Mouse (Mus musculus): Measurements from ENCODE around the gene Cers5. TPM values are rescaled to one million over a fixed set of nuclear protein-coding genes. Genes with fewer than 3 reads are reported as not detected.
"Not testable (repeated sequence)": the region's sequence is repeated elsewhere in the genome, so short reads cannot be mapped to it uniquely, and the experiment has no call there.

Gene Cers5
- total RNA-seq, 2 experiments from 2014 or later = 45.3 to 75.6 TPM

DNA sequence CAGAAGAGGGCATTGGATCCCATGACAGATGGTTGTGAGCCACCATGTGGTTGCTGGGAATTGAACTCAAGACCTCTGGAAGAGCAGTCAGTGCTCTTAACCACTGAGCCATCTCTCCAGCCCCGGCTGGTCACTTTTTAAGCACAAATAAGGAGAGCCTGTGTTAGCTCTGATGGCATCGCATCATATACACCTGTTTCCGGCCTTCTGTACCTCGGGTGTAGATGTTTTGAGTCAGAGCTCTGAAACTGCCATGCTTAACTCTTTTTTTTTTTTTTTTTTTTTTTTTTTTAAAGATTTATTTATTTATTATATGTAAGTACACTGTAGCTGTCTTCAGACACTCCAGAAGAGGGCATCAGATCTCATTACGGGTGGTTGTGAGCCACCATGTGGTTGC, 45.6 kb downstream of the Cers5 start:
- ATAC-seq (ENCODE audit: poor library complexity, severe bottlenecking) = not testable (repeated sequence)

- ATAC-seq (ENCODE audit: poor library complexity, severe bottlenecking) = no peak
Observed at GRCm38 (mm10) chr15:99726549-99726948, 46.1 kb downstream of the Cers5 start.

- peak; percentile 87 for ATAC-seq (ENCODE audit: poor library complexity, severe bottlenecking)
Observed at GRCm38 (mm10) chr15:99725341-99726155, 47.1 kb downstream of the Cers5 start, which contains the start of gene Cox14. Cox14 (plus strand) TSS chr15:99725618.

- ATAC-seq (ENCODE audit: poor library complexity, severe bottlenecking) = no peak
Observed at GRCm38 (mm10) chr15:99724292-99725021, 48.2 kb downstream of the Cers5 start.

DNA sequence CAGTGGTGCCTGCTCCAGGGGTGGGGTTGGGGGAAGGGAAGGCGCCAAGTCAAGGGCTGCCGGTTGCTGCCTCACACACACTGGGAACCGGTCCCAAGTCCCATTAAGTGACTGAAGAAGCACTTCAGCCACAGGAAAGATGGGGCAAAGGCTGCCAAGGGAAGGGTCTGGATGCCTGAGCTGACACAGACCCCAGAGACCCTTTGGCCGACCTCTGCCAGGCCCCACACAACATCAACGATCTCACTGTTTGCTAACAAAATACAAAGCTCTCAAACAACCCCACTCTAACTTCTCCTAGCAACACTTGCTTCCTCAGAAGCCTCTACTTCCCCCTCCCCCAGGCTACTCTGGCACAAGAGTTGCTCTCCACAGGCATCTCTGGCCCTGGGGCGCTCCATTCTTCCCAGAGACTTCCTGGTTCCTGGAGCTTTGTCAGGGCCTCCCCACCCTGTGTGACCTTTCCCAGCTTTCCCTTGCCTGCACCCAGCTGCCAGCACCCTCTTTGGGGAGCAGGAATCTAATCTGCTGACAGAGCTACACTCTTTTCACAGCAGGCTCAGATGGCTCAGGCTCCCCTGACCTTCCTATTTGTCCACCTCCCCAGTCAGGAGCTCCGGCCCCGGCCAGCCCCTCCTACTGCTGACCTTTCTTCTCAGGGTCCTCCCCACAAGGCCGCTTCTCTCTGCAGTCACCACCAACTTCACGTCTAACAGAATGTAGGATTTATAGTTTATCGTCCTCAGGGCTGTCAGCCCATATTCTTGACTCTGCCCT, 49.0 kb downstream of the Cers5 start:
- ATAC-seq (ENCODE audit: poor library complexity, severe bottlenecking) = peak; percentile 28

- ATAC-seq (ENCODE audit: poor library complexity, severe bottlenecking) = no peak
Observed at GRCm38 (mm10) chr15:99723120-99723514, 49.6 kb downstream of the Cers5 start.

GRCm38 (mm10) chr15:99721921-99722743, 50.6 kb downstream of the Cers5 start:
- no peak for ATAC-seq (ENCODE audit: poor library complexity, severe bottlenecking)

GRCm38 (mm10) chr15:99719865-99720264, 52.8 kb downstream of the Cers5 start:
- ATAC-seq (ENCODE audit: poor library complexity, severe bottlenecking) = no peak

DNA sequence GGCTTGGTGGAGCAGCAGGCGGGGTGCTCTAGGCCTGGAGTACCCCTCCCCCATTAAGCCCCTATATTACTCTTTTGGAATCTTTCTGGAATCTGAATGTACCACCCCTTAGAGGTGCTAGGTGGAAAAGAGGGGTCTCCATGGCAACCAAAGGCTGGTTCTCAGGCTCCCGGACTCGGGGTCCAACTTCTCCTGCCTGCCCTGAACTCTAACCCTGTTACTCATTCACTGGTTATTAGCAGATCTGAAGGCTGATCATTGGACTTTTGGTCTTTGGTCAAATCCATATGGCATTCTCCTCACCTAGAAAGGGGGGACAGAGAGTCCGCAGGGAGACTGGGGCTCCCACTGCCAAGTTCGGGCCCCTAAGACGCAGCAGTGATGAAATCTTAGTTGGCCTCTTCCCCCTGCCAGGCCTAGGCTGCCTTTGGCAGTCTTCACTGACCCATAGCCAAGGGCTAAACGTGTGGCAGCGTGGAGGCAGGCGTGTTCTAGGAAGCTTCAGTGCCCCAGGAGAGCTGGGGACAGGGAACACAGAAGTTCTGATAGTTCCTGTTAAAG, 54.1 kb downstream of the Cers5 start:
- no peak for ATAC-seq (ENCODE audit: poor library complexity, severe bottlenecking)

- 0 out of 2 replicates have a peak, but pooled peaks have one; percentile 27 for ATAC-seq (ENCODE audit: poor library complexity, severe bottlenecking)
Observed at GRCm38 (mm10) chr15:99717386-99718334, 55.0 kb downstream of the Cers5 start, which contains the start of gene Gpd1. Gpd1 (plus strand) TSS chr15:99717515.

DNA sequence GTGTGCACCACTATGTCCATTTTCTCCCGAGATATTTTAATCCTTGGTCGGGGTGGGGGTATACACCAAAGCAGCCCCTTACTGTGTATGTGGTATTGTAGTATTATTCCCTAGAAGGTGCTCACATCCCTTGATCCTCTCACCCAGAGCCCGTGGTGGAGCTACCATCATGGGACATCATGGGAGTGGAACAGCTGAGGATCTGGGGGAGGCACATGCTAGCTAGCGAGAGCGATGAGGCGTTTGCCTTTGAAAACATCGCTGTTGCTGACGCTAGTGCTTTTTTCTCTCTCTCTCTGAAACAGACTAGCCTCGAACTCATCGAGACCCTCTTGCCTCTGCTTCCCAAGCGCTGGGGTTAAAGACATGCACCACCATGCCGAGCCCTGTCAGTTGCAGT, 55.9 kb downstream of the Cers5 start:
- ATAC-seq (ENCODE audit: poor library complexity, severe bottlenecking) = no peak

DNA sequence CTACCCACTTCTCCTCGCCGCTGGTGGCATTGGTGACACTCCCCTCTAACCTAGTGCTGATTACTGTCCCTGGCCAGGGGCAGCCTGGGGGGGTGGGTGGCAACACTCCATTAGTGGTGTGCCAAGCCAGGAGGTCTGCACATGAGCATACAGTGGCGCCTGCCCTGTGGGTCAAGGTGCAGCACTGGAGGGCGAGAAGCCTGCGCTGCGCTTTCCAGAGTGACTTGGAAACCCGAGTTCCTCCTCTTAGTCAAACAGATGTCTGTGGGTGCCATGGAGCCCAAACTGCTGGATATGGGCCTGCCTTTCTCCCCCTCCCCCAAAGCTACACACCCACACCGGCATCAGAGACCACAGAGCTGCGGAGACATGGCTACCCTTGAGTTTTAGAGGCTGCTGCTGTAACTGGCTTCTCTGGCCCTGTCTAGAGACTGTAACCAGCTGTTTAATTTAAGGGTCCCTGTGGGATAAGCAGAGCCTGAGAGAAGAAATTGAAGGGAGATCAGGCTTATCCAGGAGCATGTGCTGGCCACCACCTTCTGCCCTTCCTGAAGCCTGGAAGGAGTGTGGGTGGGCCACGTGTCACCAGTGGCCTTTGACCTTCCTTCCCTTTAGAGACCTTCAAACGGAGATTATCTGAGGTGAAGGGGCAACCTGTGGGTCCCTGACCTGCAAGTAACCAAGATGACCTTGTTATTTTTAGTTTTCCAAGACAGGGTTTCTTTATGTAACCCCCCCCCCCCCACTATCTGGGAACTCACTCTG, 56.5 kb downstream of the Cers5 start:
- no peak for ATAC-seq (ENCODE audit: poor library complexity, severe bottlenecking)

DNA sequence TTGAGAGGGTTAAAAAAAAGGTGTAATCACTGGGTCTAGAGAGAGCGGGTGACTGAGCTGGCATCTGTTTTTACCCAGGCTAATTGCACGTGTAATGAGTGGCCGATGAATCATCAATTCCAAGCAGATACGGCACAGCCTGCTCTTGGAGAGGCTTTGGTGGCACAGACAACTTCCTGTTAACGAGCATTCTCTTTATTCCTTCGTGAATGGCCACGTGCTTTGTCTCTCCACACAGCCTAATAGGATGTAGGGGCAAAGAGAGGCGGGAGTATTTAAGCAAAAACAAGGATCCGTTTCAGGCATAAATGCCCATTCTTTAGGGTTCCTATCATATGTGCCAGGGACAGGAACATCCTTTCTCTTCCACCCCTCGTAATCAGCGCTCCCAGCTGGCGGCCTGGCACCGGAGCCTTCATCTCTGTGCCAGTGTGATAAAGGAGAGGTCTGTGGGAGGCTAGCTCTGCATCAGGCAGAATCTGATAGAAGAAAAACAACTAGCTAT, 57.3 kb downstream of the Cers5 start:
- no peak for ATAC-seq (ENCODE audit: poor library complexity, severe bottlenecking)

GRCm38 (mm10) chr15:99714858-99715257, 57.8 kb downstream of the Cers5 start:
- ATAC-seq (ENCODE audit: poor library complexity, severe bottlenecking) = peak; percentile 84

GRCm38 (mm10) chr15:99714206-99714605, 58.5 kb downstream of the Cers5 start:
- no peak for ATAC-seq (ENCODE audit: poor library complexity, severe bottlenecking)

- no peak for ATAC-seq (ENCODE audit: poor library complexity, severe bottlenecking)
Observed at GRCm38 (mm10) chr15:99713569-99713968, 59.1 kb downstream of the Cers5 start.

- no peak for ATAC-seq (ENCODE audit: poor library complexity, severe bottlenecking)
Observed at GRCm38 (mm10) chr15:99712666-99713559, 59.8 kb downstream of the Cers5 start.
